Mouse (Mus musculus) heart, adult 9 months (tissue): ENCODE results near the gene Foxc2.
A peak's percentile ranks its signal among the peaks of the same experiment; 100 is the strongest.

ENCODE experiments used
- DNase-seq, 2 experiments: peaks; one replicate each; pipeline ENCODE4 v3.0.0; 2022; ENCODE audit warnings: low spot score in 2 of 2

Gene Foxc2

DNA sequence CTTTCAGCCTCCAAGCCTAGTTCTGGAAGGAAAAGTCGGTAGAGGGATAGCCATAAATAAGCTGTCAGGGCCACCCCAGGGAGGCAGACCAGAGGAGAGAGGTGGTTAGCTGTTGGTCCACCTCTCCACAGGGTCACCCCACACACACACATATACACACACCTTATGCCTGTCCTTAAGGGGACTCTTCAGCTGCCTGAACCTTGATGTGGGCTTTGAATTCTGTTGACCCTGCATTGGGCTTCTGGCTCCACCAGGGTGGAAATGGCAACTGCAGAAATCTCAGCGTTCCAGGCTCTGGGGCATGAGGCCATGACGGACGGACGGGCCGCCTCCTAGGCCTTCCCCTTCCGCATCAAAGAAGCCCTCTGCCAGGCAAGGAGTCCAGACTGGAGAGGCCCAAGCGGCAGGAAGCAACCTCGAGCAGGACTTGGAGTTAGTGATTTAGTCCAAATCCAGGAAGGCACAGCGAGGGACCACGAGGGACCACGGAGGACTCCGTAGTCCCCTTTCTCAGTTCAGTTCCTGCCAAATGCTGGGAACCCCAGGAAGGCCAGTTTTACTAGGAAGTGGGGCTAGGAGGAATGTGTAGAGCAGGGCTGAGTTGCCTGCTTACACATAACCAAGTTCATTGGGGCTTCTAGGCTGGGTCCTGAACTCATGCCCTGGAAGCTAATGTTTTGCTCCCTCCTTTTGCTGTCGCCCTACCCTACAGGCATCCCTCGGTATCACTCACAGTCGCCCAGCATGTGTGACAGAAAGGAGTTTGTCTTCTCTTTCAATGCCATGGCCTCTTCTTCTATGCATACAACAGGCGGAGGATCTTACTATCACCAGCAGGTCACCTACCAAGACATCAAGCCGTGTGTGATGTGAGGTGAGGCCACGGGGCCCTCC lies 29.7 kb upstream of the Foxc2 start:
- DNase-seq, result no peak

DNA sequence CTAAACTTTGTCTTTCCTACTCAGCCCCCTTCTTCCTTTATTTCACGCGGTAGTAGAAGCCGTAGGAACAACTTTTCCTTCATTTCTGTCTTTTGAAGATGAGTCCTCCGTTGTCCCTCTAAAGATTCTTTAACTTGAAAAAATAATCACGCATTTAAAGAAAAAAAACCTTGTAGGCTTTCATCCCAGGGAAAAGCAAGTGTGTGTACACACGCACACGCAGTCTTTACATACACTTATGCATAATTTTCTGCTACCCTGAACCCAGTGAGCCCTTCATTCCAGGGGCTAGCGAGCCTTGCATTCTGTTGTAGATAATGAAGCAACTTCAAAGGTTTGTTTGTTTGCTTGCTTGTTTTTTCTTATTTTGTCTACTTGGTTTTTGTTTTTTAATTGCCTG lies 27.7 kb upstream of the Foxc2 start:
- no peak for DNase-seq

DNA sequence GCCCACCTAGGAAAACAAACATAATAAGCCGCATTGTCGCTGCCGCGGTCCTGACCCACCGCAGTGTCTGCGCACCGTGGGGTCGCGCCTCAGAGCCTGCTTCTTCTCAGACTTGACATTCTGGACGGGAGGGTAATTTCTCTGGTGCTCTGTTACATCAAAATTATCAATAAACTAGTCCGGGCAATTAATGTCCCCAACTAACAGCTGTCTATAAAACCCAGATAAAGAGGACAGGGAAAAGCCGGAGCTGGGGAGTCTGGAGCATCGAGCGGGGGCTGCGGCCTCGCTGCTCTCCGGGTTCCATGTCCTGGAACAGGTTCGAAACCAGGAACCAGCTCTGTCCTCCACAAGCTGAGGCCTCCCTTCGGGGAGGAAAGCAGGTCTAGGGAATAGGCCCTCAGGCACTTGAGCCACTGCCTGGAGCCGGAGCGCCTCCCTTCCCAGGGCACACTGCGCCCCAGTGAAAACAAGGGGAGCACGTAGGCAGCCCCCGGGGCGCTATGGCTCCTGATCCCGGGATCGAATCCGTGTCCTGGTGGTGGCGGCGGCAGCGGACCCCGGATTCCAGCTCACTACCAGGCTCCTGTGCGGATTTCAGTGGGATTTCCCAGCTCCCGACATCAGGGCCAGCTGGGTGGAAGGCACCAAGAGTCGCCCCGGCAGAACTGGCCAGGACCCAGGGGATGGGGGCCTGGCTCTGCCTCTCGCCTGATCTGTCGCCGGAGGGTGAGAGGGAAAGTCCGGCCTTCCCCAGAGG lies 26.9 kb upstream of the Foxc2 start:
- no peak for DNase-seq

DNA sequence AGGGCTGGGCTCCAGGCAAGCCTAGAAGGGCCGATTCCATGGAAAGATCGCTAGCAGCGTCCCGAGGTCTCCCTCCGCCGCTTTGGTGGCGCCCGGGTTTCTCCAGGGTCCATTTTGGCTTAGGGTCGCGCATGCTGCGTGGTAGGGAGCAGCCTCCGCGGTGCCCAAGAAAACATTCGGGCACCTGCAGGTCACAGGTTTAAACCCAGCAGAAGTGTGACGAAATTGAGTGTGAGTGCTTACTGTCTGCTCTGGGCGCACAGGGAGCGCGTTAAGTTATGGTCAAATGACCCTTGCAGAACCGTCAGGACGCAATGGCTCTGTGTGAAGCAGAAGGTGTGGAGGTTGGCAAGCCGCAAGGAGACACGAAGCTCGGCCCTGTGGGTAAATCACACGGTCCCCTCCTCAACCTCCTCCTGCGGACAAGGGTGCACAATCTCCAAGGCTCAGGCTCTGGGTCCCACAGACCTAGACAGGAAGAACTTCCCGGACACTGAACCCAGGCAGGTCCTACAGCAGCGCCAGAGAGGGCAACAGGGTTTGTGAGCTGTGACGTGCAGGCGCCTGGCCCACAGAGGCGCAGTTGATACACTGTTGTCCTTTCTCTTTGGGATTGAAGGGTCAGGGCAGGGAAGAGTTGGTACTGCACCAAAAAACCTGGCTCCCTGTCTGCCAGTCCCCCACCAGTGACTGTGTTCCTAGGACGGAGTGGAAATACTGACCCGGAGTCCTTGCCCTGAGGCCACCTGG lies 26.2 kb upstream of the Foxc2 start:
- DNase-seq, result no peak

DNA sequence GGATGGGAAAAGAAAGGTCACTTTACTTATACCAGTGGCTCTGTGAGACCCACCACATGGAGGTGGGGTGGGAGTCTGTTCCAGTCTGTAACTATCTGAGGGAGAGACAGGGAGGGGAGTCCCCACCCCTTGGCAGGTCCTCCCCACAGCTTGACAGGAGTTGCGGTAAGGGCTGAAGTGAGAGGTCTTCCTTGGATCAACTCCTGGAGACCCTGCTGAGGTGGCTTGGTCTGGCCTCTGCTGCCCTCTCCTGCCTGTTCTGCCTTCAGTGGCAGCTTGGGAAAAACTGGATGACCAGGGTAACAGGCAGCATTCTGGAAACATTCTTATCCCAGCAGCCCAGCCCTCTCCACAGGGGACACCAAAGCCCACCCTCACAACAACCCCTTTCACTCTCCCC lies 25.3 kb upstream of the Foxc2 start:
- DNase-seq, result no peak

DNA sequence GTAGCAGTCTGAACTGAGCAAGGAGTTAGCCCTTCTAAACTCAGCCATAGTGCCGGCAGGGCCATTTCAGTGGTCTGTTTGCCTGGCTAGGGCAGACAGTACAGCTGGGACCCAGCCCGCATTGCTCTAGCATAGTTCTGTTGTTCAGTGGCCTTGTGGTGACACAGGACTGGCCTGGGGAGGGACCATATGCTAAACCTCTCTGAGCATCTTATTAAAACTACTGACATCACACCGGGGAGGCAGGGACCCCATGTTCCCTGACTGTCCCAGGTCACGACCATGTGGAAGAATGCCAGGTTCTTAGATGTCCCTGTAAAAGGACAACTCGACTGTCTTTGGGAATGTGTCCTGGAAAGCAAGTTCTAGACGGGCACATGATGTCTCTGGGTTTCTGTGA lies 23.8 kb upstream of the Foxc2 start:
- DNase-seq, result no peak

DNA sequence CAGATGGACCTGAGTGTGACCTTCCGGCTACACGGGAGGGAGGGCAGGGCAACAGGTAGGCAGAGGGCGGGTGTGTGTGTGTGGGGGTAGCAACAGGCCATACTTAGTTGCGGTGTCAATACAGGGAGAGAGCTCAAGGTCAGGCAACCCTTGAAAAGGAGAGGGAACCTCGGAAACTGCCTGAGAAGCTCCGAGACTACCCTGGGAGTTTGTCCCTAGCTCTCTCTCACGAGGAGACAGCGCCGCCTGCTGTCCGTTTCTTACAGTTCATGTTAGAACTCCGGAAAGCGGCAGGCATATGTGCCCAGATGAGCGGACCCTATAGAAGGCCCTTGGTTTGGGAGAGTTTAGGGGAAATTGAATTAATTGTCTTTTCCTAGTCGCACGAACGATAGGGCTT lies 23.3 kb upstream of the Foxc2 start:
- DNase-seq, result peak in 1 of 2 experiments; percentile 71

DNA sequence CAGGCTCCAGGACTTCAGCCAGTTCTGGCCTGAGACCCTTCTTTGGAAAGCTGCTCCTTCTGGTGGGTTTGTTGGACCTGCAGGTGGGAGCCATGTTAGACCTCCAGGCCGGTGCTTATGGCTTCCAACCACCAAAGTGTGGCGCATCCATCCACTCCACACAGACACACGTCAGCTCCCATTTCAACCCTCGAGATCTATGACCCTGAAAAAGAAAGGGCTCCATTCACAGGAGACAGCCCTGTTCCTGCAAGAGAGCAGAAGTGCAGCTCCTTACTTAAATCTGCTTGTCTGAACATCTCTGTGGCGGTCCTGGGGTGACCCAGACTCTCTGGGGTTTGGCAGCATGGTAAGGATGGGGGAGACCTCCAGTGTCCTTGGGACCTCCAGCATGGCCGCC lies 22.5 kb upstream of the Foxc2 start:
- DNase-seq, result no peak

DNA sequence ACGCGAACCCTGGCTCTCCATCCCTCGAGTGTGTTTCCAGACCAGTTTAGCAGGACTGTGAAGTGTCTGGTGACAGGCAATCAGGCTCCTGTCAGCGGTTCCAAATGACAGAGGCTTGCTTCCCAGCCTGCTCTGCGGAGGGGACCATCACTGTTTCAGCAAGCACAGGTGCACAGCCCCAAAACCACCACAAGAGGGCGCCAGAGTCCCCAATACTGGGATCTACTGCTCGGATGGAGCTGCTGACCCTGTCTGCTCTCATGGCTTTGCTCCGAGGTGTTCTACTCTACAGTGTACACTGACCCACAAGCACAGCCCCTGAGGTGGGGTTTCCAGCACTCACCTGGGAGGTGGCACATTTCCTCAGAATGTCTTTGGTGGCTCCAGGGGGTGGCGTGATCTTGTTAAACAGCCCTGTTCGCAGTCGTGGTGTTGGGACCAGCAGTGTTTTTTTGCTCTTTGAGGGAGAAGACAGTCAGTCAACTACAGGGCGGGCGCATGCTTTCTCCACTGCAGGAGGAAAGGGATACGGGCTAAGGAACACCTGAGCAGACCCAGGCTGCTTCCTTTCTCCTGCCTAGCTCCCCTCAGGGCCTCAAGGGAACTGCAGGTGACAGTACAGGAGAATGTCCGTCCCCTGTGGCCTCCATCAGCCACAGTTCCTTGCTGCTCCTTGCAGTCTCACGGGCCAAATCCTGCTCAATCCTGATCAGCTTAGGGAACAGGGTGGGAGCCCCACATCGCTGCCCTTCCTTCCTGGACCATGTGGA lies 11.7 kb upstream of the Foxc2 start:
- DNase-seq, result peak; percentile 61 to 65

DNA sequence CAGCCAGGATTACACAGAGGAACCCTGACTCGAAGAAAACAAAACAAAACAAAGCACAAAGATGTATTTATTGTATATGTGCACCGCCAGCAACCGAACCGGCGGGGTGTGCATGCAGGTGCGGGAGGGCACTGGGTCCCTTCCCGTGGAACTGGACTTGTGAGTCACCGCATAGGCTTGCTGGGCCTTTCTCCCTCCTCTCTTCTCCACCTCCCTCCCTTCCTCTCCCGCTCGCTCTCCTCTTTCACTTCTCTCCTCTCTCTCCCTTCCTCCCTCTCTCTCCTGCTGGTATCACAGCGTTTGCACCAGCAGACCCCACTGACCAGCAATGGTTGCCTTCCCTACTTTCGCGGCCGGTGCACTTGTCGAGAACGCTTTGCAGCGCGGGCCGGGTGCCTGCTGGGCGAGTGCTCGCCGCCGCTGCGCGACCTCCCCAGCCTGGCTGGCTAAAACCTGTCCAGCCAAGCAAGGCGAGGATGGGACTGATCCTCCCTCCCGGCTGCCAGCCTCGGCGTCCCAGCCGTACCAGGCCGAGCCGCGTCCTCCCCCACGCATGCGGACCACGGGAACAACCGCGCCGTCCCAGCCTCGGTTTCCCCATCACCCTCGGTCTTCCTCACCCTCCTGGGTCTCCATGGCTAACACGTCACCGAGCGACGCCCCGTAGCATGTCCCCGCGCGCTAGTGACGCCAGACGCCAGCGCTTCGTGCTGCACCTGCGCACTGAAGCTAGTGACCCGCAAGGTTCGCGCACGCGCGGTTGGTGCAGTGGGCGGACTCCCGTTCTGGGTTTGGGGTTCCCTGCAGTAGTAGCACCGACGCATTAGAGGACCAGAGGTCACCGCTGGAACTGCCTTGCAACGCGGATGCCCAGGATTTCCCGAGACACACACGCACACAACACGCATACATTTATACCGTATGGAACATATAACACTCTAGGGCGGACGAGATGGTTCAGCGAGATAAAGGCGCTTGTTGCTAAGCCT lies 8.0 kb upstream of the Foxc2 start, which contains the start of gene Mthfsd:
Gene Mthfsd, minus strand, starts transcription at position 725 of the 989 bp plus-strand sequence.
- DNase-seq, result peak; percentile 99

DNA sequence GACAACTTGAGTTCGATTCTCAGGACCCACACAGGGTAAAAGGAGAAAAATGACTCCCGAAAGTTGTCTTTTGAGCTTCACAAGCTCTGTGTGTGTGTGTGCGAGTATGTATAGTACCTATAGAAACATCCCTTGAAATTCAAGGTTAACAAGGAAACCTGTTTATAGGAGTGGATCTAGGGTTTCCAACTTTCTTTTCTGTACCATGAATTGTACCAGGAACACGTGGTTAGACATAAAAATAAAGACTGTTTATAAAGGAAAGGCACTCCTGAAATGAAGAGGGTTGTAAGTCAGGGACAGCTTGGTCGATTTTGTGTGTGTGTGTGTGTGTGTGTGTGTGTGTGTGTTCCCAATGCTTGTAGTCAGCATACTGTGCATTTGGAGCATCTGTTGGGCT lies 7.3 kb upstream of the Foxc2 start:
- no peak for DNase-seq

DNA sequence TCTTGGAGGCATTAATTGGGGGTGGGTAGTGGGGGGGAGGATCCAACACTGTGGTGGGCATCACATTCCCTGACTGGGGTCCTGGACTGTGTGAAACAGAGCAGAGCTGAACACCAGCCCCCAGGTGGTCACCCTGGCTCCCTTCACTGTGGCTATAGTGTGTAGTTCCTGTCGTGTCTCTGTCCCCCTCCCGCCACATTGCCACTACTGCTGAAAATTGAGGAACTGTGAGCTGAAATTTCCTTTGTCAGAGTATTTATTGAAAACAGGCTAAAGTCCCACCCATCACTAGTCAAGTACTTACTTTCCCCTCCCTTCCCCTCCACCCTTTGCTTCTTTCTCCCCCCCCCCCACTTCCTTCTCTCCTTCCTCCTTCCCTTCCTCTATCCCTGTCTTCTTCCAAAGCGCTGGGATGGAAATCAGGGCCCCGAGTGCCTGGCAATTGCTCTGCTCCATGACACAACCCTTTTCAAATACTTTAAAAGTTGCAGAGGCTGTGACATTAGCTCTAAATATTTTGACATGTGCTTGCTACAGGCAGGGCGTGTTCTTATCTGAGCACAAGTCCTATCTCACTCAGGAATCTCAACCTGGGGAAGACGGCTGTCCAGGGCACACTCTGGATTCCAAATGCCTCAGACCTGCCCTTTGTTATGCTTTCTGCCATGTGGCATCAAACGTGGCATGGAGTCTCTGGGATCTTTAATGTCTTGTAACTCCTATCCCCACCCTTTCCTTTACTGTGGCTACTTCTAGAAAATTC lies 4.6 kb upstream of the Foxc2 start:
- DNase-seq, result no peak

DNA sequence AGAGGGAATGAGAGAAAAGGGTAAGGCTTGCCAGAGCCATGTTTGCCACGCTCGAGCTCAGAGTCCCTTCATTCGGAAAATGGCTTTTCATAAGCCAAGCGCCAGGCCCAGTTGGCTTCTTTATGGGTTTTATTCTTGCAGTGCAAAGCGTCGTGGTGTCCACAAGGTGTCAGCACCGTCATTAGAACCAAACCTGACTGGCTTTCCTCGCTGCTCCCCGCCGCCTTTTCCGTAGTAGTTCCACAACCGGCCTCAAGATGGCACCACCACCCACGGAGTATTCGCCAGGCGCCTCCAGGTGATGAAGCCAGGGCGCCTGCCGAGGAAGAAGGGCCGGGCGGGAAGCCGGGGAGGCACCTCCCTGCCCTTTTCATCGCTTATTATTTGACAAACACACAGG lies 2.7 kb upstream of the Foxc2 start:
- DNase-seq, result peak; percentile 87 to 96

DNA sequence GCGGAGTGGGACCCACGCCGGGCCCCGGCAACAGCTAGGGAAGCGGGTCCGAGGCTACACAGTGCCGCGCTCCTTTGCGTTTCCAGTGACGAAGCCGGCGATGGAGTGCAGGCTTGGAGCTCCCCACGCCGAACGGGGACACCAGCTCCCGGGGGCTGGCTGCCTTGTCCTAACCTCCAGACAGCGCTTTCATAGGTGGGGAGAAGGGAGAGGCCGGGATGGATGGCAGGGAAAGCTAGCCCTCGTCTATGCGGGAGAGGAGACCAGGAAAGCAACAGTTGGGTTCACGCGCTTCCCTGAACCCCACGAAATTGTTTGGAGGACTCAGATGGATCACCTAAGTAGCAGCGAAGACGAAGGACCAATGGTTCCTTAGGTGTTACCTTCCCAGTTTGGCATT lies 835 bp upstream of the Foxc2 start:
- no peak for DNase-seq

DNA sequence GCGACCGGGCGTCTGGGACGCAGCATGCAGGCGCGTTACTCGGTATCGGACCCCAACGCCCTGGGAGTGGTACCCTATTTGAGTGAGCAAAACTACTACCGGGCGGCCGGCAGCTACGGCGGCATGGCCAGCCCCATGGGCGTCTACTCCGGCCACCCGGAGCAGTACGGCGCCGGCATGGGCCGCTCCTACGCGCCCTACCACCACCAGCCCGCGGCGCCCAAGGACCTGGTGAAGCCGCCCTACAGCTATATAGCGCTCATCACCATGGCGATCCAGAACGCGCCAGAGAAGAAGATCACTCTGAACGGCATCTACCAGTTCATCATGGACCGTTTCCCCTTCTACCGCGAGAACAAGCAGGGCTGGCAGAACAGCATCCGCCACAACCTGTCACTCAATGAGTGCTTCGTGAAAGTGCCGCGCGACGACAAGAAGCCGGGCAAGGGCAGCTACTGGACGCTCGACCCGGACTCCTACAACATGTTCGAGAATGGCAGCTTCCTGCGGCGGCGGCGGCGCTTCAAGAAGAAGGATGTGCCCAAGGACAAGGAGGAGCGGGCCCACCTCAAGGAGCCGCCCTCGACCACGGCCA lies 717 bp downstream of the Foxc2 start:
- peak; percentile 30 to 45 for DNase-seq

DNA sequence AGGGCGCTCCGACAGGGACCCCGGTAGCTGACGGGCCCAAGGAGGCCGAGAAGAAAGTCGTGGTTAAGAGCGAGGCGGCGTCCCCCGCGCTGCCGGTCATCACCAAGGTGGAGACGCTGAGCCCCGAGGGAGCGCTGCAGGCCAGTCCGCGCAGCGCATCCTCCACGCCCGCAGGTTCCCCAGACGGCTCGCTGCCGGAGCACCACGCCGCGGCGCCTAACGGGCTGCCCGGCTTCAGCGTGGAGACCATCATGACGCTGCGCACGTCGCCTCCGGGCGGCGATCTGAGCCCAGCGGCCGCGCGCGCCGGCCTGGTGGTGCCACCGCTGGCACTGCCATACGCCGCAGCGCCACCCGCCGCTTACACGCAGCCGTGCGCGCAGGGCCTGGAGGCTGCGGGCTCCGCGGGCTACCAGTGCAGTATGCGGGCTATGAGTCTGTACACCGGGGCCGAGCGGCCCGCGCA lies 1.2 kb downstream of the Foxc2 start:
- DNase-seq, result no peak

DNA sequence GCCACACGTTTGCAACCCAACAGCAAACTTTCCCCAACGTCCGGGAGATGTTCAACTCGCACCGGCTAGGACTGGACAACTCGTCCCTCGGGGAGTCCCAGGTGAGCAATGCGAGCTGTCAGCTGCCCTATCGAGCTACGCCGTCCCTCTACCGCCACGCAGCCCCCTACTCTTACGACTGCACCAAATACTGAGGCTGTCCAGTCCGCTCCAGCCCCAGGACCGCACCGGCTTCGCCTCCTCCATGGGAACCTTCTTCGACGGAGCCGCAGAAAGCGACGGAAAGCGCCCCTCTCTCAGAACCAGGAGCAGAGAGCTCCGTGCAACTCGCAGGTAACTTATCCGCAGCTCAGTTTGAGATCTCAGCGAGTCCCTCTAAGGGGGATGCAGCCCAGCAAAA lies 1.9 kb downstream of the Foxc2 start:
- no peak for DNase-seq

DNA sequence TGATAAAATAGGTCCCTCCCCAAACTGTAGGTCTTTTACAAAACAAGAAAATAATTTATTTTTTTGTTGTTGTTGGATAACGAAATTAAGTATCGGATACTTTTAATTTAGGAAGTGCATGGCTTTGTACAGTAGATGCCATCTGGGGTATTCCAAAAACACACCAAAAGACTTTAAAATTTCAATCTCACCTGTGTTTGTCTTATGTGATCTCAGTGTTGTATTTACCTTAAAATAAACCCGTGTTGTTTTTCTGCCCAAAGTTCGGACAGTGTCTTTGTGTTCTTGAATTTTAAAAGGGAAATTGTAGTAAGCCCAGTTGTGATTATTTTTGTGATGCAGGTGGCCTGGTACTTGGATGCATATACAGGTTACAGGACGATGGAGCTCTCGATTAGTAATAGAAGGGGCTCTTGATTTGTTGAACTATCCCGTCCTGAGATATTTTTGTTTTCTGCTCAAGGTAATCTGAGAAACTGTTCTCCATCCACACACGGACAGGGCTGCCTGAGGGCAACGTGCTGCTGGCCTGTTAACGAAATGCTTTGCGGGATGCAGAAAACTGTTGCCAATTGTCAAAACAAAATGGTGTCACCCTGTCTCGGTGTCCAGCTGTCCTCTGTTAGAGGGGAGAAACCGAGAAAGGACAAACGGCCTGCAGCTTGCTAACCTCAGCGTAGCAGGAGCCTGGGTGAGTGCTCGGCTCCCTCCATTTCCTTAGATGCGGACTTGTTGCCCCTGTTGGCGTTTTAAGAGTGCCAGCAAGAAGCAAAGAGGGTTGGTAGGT lies 2.9 kb downstream of the Foxc2 start:
- no peak for DNase-seq
